Mouse (Mus musculus) frontal cortex, postnatal 10 days (tissue): ENCODE measurements around the gene Gtf2i.

Source experiments
- DNase-seq, 2 experiments: peaks; one replicate each; pipeline ENCODE4 v3.0.0; 2022; ENCODE audit warnings: low spot score in 2 of 2, mixed read lengths in 1 of 2

The Gtf2i gene

DNA sequence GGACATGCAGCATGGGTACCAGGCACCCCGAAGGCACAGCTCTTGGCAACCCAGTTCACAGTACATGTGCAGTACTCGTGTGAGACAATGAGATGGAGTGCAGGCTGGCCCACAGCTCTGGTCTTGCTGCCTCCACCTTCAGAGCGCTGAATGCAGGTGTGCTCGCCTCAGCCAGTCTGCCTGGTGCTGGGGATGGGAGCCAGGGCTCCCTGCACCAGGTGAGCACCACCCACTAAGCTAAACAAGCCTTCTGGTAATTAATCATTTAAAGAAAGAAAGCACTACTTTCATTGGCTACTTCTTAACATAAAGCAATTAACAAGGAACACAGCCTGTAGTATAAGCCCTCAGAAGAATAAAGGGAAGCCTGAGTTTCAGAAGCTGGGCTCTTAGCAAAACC lies 37.5 kb downstream of the Gtf2i start:
- no peak for DNase-seq

DNA sequence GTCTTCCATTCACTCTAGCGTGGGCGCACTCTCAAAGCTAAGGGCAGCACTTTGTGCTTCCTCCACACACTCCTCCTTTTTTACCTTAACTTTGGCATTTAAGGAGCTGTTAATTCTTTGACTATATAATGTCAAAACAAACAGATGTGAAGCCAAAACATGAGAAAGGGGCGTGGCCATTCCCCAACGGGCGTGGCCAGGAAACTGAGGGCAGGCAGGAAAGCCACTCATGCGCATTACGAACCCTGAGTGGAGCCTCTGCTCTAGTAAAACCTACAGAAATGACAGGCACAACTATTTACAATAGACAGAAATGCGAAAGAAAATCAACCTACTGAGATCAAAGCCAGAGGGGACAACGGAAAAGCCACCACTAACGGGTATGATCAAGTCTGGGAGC lies 39.0 kb downstream of the Gtf2i start:
- DNase-seq = no peak

DNA sequence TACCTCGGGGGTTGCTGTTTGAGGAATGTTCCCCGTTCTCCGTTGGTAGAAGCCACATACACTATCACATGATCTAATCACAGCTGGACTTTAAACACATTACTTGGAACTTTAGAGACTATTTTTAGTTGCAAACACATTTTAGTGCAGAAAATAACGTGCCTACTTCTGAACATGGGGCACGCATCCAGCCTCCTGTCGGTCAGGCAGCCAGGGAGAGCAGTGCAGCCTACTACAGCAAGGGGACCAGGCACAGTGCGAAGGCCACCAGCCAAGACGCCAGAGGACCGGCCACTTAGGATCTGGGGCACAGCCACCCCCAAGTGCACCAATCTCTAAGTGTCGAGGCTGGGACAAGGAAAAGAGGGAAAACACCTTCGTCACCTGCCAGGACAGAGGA lies 39.5 kb downstream of the Gtf2i start:
- no peak for DNase-seq

DNA sequence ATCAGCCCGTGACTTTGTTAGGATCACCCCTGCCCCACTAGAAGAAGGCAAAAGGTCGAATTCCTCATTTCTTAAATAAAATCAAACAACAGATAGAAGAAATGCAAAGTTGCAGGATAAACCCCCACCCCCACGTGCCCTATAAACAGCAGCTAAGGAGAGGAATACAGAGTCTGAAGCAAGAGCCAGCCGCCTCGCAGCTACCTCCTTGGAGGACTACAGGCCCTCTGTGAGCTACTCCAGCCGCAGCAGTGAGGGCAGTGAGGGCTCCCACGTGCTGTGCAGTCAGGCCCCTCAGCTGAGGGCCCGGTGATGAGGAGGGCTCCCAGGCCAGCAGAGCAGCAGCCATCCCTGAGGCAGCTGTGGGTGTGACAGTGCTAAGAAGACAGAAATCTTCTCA lies 40.8 kb downstream of the Gtf2i start:
- DNase-seq = no peak

DNA sequence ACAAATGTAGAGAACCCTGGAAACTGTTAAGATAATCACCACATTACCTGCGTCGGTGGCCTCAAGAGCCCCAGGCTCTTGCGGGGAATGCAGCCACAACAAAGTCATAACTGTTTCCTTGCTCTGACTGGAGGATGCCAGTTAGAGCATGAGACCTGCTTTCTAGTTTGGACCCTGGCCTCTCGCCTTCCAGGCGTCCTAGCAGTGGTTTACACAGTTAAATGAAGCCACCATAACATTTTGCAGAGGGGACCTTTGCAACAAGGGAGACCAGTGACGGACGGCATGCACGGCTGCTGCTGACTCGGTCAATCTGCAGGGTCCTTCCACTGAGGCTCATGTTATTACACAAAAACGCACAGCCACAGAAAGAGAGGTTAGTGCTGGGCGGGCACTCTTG lies 41.8 kb downstream of the Gtf2i start:
- no peak for DNase-seq

DNA sequence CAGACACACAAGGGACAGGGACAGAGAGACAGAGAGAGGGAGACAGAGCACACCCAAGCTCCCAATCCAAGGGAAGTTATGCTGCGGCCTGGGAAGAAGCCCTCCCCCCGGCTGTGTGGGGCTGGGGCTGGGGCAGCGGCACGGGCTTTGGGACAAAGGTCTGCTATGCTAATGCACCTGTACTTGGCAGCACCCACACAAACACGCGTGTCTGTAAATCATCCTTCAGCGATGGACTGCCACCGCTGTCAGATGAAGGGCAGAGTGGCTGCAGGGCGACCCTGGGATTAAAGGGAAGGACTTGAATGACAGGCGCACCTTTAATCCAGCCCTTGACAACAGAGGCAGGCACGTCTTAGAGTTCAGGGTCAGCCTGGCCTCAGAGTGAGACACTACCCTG lies 43.1 kb downstream of the Gtf2i start:
- no peak for DNase-seq

DNA sequence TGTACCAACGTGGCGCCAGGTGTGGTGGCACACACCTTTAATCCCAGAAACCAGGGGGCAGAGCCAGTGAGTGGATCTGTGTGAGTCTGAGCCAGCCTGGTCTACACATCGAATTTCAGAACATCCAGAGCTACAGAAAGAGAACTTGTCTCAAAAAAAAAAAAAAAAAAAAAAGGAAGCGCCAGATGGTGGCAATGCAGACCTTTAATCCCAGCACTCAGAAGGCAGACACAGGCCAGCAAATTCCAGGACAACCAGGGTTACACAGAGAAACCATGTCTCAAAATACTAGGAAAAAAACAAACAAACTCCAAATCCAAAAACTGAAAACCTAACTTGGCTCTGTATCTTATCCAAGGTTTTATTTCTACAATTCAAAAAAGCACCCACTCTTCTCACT lies 44.0 kb downstream of the Gtf2i start:
- no peak for DNase-seq

DNA sequence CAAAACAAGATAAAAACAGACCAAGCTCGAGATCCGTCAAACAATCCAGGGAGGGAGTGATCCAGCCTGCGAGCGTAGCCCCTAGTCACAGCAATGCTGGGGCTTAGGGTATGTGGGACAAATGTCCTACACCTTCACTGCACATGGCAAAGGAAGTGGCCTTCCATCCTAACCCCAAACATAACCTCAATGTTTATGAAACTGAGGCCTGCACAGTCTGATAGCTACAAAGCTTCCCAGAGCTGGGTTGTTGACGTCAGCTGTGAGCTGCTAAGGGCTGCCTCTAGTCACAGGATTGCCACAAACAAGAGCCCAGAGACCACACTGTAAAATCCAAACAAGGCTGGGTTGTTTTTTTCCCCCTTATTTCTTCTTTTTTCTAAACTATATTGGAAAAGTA lies 44.8 kb downstream of the Gtf2i start:
- no peak for DNase-seq

DNA sequence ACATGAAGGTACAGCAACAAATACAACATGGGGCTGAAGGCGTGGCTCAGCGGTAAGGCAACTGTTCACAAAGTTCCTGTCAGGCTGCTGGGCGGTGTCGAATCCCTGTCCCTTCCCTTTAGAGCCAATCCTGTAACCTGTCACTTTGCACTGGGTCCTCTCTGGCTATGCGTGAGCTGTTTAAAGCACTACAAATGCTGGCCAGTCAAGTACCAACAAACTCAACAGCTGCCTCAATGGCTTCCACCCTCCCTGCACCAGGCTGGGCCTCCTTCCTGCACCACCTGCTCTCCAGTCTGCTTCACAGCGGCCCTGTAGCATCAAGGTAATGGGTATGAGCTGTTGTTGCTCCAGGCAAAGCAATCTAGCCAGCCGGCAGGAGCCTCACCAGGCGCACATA lies 45.8 kb downstream of the Gtf2i start:
- no peak for DNase-seq

DNA sequence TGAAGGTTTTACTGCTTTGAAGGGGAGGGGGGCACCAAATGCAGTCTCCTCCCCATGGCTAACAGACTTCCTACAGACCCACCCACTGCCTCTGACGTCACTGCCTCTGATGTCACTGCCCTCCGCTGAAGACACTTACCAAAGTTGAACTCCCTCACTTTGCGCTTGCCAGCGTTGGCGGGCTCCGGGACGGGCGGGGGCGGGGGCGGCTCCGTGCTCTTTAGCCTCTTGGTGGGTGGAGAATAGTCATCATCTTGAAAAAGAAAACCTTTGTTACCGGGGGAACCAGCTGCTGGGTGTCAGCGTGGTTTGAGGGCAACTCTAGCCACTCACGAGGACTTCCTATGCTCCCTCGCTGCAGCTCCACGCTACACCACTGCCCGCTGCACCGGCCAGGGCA lies 48.2 kb downstream of the Gtf2i start:
- DNase-seq = no peak

DNA sequence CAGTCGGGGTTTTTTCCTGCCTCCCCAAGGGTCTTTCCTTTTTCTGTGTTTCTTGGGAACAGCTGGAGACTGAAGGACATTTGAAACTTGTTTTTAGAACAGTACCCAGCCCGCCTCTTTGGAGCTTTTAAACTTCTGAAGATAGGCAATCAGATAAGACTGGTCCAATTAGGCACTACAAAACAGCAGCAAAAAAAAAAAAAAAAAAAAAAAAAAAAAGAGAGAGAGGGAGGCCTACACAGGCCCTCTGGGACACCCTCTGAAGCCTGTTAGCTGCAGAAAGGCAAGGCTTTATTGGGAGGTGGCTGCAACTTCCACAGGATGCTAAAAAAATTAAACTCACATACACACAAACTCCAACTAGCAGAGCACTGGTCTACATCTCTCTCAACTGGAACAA lies 48.7 kb downstream of the Gtf2i start:
- no peak for DNase-seq

DNA sequence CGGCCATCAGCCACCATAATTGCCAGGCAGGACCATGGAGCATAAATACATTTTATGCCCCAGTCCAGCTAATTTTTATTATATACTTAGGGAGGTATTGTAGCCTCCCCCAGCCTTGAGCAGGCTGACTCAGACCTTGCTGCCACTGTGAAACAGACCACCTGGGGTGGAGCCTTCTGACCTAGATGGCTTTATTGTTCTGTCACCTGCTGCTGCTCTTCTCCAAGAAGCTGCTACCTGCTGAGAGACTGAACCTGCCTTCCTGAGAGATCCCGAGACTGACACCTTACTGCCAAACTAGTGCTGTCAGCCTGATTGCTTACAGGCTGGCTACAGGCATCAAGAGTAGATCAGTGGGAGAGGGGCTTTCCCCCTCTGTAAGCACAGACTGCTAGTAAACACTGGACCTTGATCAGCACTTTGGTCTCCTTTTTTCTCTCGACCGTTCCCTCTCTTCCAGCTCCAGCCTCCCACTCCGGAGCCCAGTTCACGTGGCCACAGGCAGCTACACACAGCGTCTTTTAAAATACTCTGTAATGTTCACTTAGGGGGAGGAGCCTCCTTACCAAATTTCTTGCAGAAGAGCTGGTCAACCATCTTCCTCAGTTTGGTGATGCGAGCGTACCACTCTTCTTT lies 54.4 kb downstream of the Gtf2i start:
- no peak for DNase-seq

DNA sequence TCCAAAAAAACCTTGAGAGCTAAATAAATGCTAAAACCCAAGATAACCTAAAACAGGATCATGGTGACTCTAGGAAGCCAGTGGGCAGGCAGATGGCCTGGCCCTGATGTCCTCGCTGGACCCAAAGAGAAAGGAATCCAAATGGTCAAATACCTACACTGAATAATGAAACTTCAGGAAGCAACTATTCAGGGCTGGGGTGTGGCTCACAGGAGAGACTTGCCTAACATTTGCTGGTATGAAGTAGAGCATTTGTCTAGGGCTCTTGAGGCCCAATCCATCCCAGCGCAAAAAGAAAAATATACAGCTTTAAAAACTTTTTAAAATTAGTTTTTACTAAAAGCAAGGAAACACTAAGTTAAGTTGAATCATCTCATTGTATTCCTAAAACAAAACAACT lies 55.6 kb downstream of the Gtf2i start:
- DNase-seq = no peak

DNA sequence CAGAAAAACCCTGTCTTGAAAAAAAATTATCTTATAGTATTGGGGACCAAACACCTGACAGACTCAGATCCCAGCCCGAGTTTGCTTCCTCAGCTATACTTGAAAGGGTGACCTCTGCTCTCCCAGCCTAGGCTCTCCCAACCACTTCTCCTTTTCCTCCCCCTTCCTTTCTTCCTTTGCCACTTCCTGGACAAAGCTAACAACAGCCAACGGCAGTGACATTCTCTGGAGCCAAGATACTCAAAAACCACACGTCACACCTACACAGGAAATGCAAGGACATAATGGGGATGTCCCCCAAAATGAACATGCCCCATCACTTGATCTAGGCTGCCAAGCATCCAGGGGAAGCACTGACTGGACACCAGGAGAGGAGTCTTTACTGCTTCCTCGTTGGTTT lies 56.2 kb downstream of the Gtf2i start:
- no peak for DNase-seq

DNA sequence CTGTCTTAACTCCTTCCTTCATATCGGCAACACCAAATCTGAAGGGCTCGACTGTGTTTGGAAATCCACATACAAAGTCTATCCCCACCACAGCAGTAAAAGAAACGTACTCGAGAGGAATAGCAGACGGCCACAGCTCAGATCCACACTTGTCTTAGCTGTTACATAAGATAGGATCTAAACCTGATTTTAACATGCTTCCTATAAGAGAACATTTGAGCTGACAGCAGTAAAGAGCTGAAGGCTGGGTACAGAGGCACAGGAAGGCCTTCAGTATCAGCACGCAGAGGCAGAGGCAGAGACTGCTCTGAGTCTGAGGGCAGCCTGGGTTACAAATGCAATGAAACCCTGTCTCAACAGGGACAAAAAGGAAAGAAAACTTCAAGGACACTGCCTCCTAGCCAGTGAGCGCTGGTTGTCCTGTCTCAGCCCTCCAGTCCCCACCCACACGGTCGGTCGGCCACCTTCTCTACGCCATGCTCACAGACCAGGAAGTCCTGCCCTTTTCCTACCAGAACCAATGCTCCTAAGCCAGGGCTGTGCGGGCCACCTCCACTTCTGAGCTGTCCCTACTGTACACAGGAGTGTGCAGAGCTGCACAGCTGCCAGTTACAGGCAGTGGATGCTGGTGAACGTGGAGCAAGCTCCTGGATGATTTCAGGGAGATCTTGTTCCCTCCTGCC lies 57.1 kb downstream of the Gtf2i start:
- no peak for DNase-seq

DNA sequence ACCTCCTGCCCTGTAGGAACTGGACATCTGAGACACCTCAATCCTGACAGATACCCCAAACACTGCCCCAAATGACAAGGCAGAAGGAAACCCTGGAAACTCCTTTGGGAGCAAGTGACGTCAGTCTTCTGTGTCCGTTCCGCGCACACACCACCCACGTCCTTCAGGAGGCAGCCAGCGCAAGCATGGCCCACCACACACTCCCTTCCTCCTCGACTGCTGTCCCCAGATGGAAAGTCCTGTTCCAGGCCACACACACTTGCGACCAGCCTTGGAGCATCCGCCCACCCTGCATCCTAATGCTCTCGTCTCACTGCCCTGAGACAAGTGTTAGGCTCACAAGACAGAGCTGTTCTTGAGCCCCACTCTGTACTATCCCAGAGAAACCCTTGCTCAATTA lies 59.3 kb downstream of the Gtf2i start:
- peak in 1 of 2 experiments; percentile 41 for DNase-seq

DNA sequence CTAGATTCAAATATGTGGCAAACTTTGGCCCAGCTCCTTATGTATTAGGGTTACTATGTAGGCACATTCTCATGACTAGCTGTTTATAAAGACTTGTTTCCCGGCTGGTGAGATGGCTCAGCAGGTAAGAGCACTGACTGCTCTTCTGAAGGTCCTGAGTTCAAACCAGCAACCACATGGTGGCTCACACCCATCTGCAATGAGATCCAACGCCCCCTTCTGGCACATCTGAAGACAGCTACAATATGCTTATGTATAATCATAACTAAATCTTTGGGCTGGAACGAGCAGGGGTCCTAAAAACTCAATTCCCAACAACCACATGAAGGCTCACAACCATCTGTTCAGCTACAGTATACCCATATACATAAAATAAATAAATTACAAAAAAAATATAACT lies 60.8 kb downstream of the Gtf2i start:
- DNase-seq = no peak

DNA sequence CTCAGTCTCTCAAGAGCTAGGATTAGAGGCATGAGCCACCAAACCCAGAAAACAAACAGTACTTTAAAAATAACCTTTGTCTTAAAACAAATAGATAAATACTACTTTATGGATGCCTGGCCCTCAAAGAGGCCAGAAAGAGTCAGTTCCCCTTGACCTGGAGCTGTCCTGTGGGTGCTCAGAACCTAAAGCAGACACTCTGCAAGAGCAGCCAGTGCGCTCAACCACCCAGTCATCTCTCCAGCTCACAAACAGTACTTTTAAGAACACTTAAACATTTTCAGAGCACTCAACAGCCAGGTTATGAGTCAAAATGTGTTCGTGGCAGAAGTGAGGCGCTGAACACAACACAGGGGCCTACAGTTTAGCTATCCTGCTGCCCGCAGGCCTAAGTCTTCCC lies 63.5 kb downstream of the Gtf2i start:
- DNase-seq = no peak

DNA sequence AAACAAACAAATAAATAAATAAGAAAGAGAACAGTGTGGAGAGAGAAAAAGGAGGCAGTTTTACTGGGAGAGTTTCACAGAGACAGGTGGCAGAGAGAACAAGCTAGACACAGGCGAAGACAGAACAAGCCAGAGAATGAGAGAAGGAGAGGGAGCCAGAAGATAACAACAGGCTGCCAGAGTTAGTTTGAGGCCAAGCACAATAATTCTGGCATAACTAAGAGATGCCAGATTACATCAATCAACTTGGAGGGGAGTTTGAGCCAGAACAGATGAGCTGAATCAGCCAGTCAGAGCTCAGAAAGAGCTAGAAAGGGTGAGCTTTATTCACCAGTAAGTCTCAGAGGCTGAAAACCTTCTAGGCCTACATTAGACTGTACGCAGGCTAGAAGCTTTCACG lies 64.0 kb downstream of the Gtf2i start:
- DNase-seq = no peak

DNA sequence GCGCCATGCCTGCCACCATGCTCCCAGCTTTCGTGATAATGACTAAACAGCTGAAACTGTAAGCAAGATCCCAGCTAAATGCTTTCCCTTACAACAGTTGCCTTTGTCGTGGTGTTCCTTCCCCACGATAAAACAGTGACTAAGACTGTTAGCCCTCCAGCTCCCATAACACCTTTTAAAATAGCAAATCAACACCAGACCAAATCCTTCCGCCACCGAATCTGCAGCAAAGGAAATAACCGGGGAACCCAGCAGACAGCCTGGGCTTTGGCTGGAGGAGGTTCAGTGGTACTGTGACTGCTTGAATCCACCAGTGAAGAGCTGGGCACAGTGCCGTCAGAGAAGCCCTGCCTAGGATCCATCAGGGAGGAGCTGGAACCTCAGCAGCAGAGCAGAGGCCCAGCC lies 65.3 kb downstream of the Gtf2i start:
- no peak for DNase-seq

DNA sequence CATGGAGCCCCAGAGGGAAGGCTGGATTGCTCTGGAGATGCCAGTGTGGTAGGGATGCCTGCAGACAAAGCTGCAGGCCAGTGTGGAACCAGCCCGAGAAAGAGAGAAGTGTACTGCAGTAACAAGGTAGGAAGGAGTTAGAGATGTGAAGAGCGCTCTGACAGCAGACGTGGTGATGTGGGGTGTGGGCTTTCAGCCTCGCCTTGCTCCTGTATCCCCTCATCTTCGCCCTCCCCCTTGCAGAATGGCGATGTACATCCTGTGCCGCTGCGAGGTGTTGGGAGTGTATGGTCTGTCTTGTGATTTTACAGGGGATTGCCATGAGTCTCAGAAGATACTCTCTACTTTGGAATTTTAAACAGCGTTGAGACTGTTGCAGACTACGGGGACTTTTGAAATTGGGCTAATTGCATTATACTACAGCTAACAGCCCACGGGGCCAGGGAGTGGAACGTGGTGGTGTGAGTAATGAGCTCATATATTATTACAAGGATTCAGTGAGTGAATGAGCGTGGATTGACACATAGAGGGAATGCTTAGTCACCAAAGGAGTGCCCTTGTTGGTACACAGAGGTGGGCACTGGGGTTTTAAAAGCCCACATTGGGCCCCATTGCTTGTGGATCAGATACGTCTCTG lies 65.8 kb downstream of the Gtf2i start:
- DNase-seq = no peak

DNA sequence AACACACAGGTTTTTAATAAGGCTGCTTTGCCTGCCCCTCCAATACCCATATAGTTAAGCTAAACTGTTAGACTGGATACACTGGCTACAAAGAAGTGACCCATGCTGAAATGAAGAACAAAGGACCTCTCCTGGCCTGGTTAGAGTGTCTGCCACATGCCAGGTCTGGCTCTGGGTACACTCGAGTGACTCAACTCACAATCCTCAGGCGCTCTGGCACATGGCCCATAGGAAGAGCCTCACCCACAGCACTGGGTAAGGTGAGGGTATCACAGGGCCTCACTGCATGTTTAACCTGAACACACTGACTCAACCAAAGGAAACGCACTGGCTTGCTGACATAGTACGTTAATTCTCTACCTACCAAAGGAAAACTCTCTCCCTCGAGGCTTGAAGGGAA lies 68.4 kb downstream of the Gtf2i start:
- DNase-seq = no peak

DNA sequence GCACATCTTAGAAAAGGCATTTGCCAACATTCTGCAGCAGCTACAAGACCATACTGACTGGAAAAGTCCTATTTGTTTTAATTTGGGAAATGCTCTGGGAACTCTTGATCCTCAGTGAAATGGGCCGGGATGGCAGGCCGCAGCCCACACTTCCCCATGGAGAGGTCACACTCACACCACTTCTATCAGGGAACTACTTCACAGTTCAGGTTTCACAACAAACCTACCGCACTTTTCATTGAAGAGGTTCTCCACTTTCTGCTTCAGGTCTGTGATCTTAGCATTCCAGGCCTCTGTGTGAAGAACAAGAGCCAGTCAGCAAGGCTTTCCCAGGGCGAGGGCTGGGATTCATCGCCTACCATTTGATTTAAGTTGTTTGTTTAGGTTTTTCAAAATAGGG lies 69.7 kb downstream of the Gtf2i start:
- DNase-seq = no peak
